Mouse (Mus musculus): ENCODE measurements around the gene Arsb.

GRCm38 (mm10) chr13:93957907-93958306 lies 186.5 kb downstream of the Arsb start:
- TF ChIP-seq CTCF (IDR thresholded peaks at IDR 0.05; ENCODE audit: low read depth, low read length) = no peak
- TF ChIP-seq POLR2A (IDR thresholded peaks at IDR 0.05; ENCODE audit: borderline replicate concordance, low read depth, low read length) = no peak
